Mouse (Mus musculus) embryonic facial prominence, embryonic 11.5 days (tissue): ENCODE results near the gene Elfn2. TPM values are rescaled to one million over a fixed set of nuclear protein-coding genes. Genes with fewer than 3 reads are reported as not detected.

Source experiments
- ATAC-seq: fragments of 200-750 bp; cut with Nextera tagmentation; replicated peaks from 2 replicates; pipeline ENCODE4 v1.8.0; 2017; ENCODE audit warnings: low read depth; ENCODE audit not compliant: insufficient number of reproducible peaks, low FRiP score, low TSS enrichment
- DNase-seq: peaks from one replicate; pipeline ENCODE4 v3.0.0-alpha.2; 2015; ENCODE audit warnings: low spot score
- H3K27ac ChIP-seq: fragments of 300-500 bp; sonication (generic); replicated peaks from 2 replicates; pipeline ENCODE4 v1.5.1; 2014; ENCODE audit warnings: mild to moderate bottlenecking, low read depth, low read length, control low read depth
- H3K27me3 ChIP-seq: fragments of 300-500 bp; sonication (generic); 2 replicates; pipeline ENCODE4 v1.6.1; 2014; ENCODE audit warnings: mild to moderate bottlenecking, low read length, moderate library complexity, mixed read lengths; ENCODE audit not compliant: control insufficient read depth, insufficient read depth
- H3K36me3 ChIP-seq: fragments of 300-500 bp; sonication (generic); replicated peaks from 2 replicates; pipeline ENCODE4 v1.6.1; 2014; ENCODE audit warnings: low read depth, mild to moderate bottlenecking, low read length, moderate library complexity, mixed read lengths; ENCODE audit not compliant: control insufficient read depth, insufficient read depth
- H3K4me1 ChIP-seq: fragments of 300-500 bp; sonication (generic); 2 replicates; pipeline ENCODE4 v1.6.1; 2014; ENCODE audit warnings: low read length, mixed read lengths; ENCODE audit not compliant: control insufficient read depth, insufficient read depth
- H3K4me2 ChIP-seq: fragments of 300-500 bp; sonication (generic); 2 replicates; pipeline ENCODE4 v1.6.1; 2014; ENCODE audit warnings: low read depth, mild to moderate bottlenecking, control low read depth, low read length, moderate library complexity
- H3K4me3 ChIP-seq: fragments of 300-500 bp; sonication (generic); 2 replicates; pipeline ENCODE4 v1.5.1; 2014; ENCODE audit warnings: low read depth, low read length, control low read depth
- H3K9ac ChIP-seq: fragments of 300-500 bp; sonication (generic); replicated peaks from 2 replicates; pipeline ENCODE4 v1.6.1; 2014; ENCODE audit warnings: mild to moderate bottlenecking, control low read depth, low read length
- H3K9me3 ChIP-seq: fragments of 300-500 bp; sonication (generic); replicated peaks from 2 replicates; pipeline ENCODE4 v1.6.1; 2016; ENCODE audit warnings: mild to moderate bottlenecking, low read length, inconsistent platforms, mixed read lengths; ENCODE audit not compliant: control insufficient read depth
- WGBS: fragments of 180-500 bp; shearing (Covaris S2); extraction: QIAGEN DNeasy Blood & Tissue Kit; methylation state at CpG from one replicate; pipeline ENCODE4 v1.1.7; 2014; 5-methylcytosine and 5-hydroxymethylcytosine counted together
- polyA plus RNA-seq: library from polyadenylated mRNA; unstranded; fragments of >200 nt; fragmentation: Nextera tagmentation; extraction: Ambion mirVana; gene quantifications from 2 replicates; pipeline ENCODE4 v1.2.1, GENCODE M21; 2014

Gene Elfn2
- polyA plus RNA-seq, 1 experiment from 2014 or later = not detected

GRCm38 (mm10) chr15:78624961-78625360 is 93.6 kb downstream of the Elfn2 start:
- H3K4me2 ChIP-seq = no peak overlapping the region
- H3K27ac ChIP-seq = no peak overlapping the region
- 70% methylated on average over 3 of the region's 3 CpGs for WGBS

GRCm38 (mm10) chr15:78624431-78624950 is 94.1 kb downstream of the Elfn2 start:
- Histone ChIP-seq H3K9ac (no peak overlapping the region), H3K9me3 (no peaks in the 10 kb centered on the region), H3K27me3 (no peaks in the 10 kb centered on the region), H3K4me3 (no peak overlapping the region), H3K4me2 (no peak overlapping the region), H3K27ac (no peak overlapping the region), H3K4me1 (no peaks in the 10 kb centered on the region), H3K36me3 (no peaks in the 10 kb centered on the region)
- 59% methylated on average over 13 of the region's 13 CpGs for WGBS
- no peak for DNase-seq
- no peak for ATAC-seq

More at GRCm38 (mm10) chr15:78624961-78625360, 93.6 kb downstream of the Elfn2 start:
- no peak overlapping the region for H3K9ac ChIP-seq
- DNase-seq (no peak), ATAC-seq (no peak)
- no peaks in the 10 kb centered on the region for H3K36me3 ChIP-seq
- H3K4me1 ChIP-seq = no peaks in the 10 kb centered on the region
- no peaks in the 10 kb centered on the region for H3K9me3 ChIP-seq
- no peak overlapping the region for H3K4me3 ChIP-seq
- no peaks in the 10 kb centered on the region for H3K27me3 ChIP-seq

DNA sequence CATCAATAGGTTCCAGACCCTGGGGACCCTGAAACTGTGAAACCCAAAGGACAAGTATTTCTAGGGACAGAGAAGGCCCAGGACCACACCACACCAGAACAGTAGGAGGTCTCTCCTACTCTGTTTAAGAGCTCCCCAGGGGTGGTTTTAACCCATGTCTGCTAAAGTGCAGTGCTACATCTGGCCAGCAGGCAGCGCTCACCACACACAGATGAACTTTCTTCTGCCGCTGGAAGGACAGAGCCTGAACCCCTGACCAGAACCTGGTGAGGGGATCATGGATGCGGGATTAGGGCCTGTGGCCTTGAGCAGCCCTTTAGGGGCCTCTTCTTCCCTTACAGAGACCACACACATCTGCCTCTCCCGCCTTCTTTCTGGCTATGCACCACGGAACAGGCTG is 95.1 kb downstream of the Elfn2 start:
- H3K4me2 ChIP-seq = no peak overlapping the region
- no peaks in the 10 kb centered on the region for H3K27me3 ChIP-seq
- DNase-seq (peak; percentile 77), ATAC-seq (no peak)
- H3K4me1 ChIP-seq = no peaks in the 10 kb centered on the region
- H3K9me3 ChIP-seq = no peaks in the 10 kb centered on the region
- no peaks in the 10 kb centered on the region for H3K36me3 ChIP-seq
- no peak overlapping the region for H3K27ac ChIP-seq
- H3K9ac ChIP-seq = no peak overlapping the region
- no peak overlapping the region for H3K4me3 ChIP-seq
- 16% methylated on average over 5 of the region's 5 CpGs for WGBS

Other genes with a start within 250 kb of the Elfn2 start
- 0.17 TPM in 1 of 2 replicates, not detected in the other for gene Il2rb, start 223.5 kb downstream of the Elfn2 start, polyA plus RNA-seq
- 15.2 and 18.8 TPM in 2 replicates for gene C1qtnf6, start 187.4 kb downstream of the Elfn2 start, polyA plus RNA-seq
- not detected in 2 replicates for gene Sstr3, start 174.1 kb downstream of the Elfn2 start, polyA plus RNA-seq
- gene Rac2, start 146.0 kb downstream of the Elfn2 start, polyA plus RNA-seq = 4.5 and 9.2 TPM in 2 replicates
- 2.1 and 4.2 TPM in 2 replicates for gene Cyth4, start 121.7 kb downstream of the Elfn2 start, polyA plus RNA-seq
- 15.9 and 19.1 TPM in 2 replicates for gene Mfng, start 54.7 kb upstream of the Elfn2 start, polyA plus RNA-seq
- 1.8 and 2.6 TPM in 2 replicates for gene Card10, start 84.3 kb upstream of the Elfn2 start, polyA plus RNA-seq
- gene Cdc42ep1, start 123.9 kb upstream of the Elfn2 start, polyA plus RNA-seq = 10.9 and 11.3 TPM in 2 replicates
- not detected in 2 replicates for gene Lgals2, start 136.8 kb upstream of the Elfn2 start, polyA plus RNA-seq
- 21.1 and 22.6 TPM in 2 replicates for gene Gga1, start 158.4 kb upstream of the Elfn2 start, polyA plus RNA-seq
- 0.17 and 0.58 TPM in 2 replicates for gene Gm49510, start 180.9 kb upstream of the Elfn2 start, polyA plus RNA-seq
- 25.2 and 29.7 TPM in 2 replicates for gene Sh3bp1, start 181.0 kb upstream of the Elfn2 start, polyA plus RNA-seq
- 32.9 and 35.7 TPM in 2 replicates for gene Pdxp, start 195.1 kb upstream of the Elfn2 start, polyA plus RNA-seq
- gene Lgals1, start 208.0 kb upstream of the Elfn2 start, polyA plus RNA-seq = 547 and 598 TPM in 2 replicates
- 56.7 and 58.8 TPM in 2 replicates for gene Nol12, start 216.2 kb upstream of the Elfn2 start, polyA plus RNA-seq
- 33.4 and 36.9 TPM in 2 replicates for gene Triobp, start 229.0 kb upstream of the Elfn2 start, polyA plus RNA-seq